ENCODE assay signal across 1 mouse cellular context in the genomic region with DNA sequence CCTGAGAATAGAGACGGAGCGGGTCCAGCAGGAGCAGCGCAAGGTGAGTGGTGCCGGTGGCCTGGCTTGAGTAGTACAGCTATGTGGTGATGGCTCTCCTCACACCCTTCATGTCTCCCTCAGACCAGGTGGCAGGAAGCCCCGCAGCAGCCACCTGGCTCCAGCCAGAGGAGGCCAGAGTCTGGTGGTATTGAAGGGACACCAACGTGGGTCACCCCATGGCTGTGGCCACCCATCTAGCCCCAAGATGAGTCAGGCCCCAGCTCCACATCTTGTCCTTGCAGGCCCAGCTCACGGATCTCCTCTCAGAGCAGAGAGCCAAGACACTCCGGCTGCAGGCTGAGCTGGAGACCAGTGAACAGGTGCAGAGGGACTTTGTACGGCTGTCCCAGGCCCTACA.
TF ChIP-seq lines count a peak whose summit lies in the region.

No protein-coding gene starts in this region.

TF ChIP-seq in myocyte, 11 proteins besides CTCF, POLR2A, EP300 and RAD21 (continued from another document):
- TF ChIP-seq SRF (IDR thresholded peaks at IDR 0.05; ENCODE audit: control insufficient read depth, insufficient read length, low read depth) (no peak), MYOD1 (IDR thresholded peaks at IDR 0.05; ENCODE audit: control insufficient read depth in 1 of 3, insufficient read length in 2 of 3, low read depth in 2 of 3) (no peak), POLR2AphosphoS2 (IDR thresholded peaks at IDR 0.05; ENCODE audit: insufficient read length, low read depth) (no peak)
